Mouse (Mus musculus): ENCODE measurements around the gene Pla2g4f.

- TF ChIP-seq CTCF (IDR thresholded peaks at IDR 0.05; ENCODE audit: borderline replicate concordance, control insufficient read depth, extremely low read depth, insufficient read depth, low read length, poor library complexity), result no peak
- TF ChIP-seq POLR2A (IDR thresholded peaks at IDR 0.05; ENCODE audit: control insufficient read depth, extremely low read depth, insufficient read depth, low read length, poor library complexity), result no peak
Observed at GRCm38 (mm10) chr2:120312276-120312825, 1.6 kb downstream of the Pla2g4f start.
